ENCODE assay signal across 1 mouse cellular context in genomic region chrX:18162192-18162857, GRCm38 (mm10).
TF ChIP-seq lines count a peak whose summit lies in the region.

Gene Kdm6a (plus strand): TSS chrX:18162575.

TF ChIP-seq in CH12.LX, 34 proteins besides CTCF, POLR2A, EP300 and RAD21 (continued from another document):
- TF ChIP-seq KAT2A (IDR thresholded peaks at IDR 0.05; ENCODE audit: insufficient replicate concordance, low read length) (0 out of 2 replicates have a peak, but pooled peaks have one; percentile 37), MXI1 (IDR thresholded peaks at IDR 0.05; ENCODE audit: low read depth, low read length) (peak; percentile 42; the same call in 1 of the 2 replicates), RCOR1 (conservative IDR thresholded peaks at IDR 0.05; ENCODE audit: low read depth, low read length) (no peak), JUND (conservative IDR thresholded peaks at IDR 0.05; ENCODE audit: low read depth, low read length) (no peak), CHD2 (IDR thresholded peaks at IDR 0.05; ENCODE audit: low read length) (peak; percentile 59; the same call in 1 of the 2 replicates), ZC3H11A (IDR thresholded peaks at IDR 0.05; ENCODE audit: low read depth, low read length) (no peak), BHLHE40 (IDR thresholded peaks at IDR 0.05; ENCODE audit: low read depth, low read length) (peak; percentile 70), JUN (IDR thresholded peaks at IDR 0.05; ENCODE audit: insufficient read depth, low read depth, low read length) (no peak), USF1 (IDR thresholded peaks at IDR 0.05; ENCODE audit: low read depth, low read length) (peak; percentile 98), PAX5 (IDR thresholded peaks at IDR 0.05; ENCODE audit: low read length) (no peak), ETS1 (conservative IDR thresholded peaks at IDR 0.05; ENCODE audit: low read depth, low read length) (no peak), MAFK (IDR thresholded peaks at IDR 0.05; ENCODE audit: insufficient replicate concordance, low read length) (no peak)
TF ChIP-seq in CH12.LX: peak in this region for 17.
